Mouse (Mus musculus): ENCODE results near the gene Nynrin. TPM values are rescaled to one million over a fixed set of nuclear protein-coding genes. Genes with fewer than 3 reads are reported as not detected.

The Nynrin gene
- total RNA-seq (2022): 10 to 100 TPM; 14.3 to 23.2 (median 17.2) TPM

DNA sequence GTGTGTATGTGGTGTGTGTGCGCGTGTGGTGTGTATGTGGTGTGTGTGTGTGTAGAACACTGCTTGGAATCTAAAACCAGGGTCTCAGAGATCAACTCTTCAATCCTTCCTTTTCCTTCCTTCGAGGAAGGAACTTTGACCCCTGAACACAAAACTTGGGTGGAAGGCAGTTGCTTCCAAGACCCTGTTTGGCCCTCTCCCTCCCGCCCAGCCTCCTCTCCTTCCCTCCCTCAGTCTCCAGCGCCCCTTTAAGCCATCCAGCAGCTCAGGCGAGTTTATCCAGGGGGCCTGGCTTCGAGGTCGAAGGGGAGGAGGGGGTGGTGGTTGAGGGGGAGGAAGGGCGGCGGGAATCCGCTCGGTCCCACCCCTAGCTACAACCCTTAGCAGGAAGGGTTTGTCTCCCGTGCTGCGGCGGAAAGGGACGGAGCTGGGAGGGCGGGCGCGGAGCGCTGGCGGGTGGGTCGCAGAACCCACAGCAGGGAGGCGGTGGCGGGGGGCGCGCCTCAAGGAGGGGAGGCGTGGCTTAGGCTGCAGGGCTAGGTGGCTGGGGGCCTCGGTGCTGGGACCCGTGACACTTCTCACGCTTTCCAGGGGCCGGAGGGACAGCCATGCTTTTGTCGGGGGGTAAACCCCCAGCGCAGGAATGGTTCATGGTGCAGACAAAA is at the start of gene Nynrin:
TSS of gene Nynrin (plus strand) at position 390 of the 665 bp plus-strand sequence.
- DNase-seq: no peak

DNA sequence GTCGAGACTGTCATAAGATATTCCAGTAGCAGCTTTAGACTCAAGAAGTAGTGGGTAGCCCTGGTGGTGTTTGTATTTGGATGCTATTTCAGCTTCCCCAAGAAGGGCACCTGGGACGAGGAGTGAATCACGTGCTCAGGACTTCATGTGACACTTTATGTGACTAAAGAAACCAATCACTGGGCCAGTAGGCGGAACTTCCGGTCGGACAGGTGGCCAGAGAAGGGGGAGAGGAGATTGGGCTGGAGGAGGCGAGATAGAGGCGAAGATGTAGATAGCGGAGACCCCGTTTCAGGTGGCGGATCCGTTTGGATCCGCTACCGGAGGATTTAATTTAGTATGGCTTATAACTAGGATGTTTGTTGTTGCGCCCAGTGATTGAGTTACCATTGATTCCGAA is 38.9 kb upstream of the Nynrin start:
- peak; percentile 71 for DNase-seq

DNA sequence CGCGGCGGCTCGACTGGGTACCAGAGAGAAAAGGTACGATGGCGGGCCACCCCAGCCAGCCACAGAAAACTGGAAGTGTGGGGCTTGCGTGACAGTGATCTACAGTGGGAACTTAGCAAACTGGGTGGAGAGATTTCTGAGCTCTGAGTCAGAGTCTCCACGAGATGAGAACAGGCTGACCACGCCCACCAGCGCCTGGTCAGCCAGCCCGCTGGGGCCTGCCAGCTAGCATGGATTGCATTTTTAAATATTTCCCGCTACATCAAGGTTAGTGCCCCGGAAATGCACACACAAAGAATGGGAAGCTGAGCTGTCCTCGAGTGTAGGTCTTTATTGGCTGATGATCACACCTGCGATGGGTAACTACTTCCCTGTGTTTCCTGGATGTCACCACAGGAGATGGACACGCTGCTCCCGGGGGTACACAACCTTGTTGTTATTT is 38.5 kb upstream of the Nynrin start:
- peak; percentile 81 for DNase-seq

DNA sequence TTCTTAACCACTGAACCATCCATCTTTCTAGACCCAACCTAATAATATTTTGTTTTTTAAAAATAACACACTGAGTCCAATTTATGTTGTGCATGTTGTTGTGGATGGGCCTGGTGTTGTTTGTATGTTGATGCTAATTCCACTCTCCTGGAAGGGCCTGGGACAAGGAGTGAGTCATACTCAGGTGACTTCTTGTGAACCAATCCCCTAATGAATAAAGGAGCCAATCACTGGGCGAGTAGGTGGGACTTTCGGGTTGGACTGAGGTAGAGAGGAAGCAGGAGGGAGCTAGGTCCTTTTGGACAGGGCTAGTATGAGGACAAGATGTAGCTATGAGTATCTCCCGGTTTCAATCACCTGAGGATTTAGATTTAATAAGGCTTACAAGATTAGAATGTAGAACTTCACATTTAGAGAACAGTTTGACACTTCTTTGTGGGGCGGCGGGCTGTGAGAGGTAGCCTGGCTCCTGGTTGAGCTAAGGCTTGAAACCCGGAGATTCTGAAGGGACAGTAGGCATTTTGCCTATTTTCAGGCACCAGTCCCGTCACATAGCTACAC is 33.9 kb upstream of the Nynrin start:
- no peak for DNase-seq

DNA sequence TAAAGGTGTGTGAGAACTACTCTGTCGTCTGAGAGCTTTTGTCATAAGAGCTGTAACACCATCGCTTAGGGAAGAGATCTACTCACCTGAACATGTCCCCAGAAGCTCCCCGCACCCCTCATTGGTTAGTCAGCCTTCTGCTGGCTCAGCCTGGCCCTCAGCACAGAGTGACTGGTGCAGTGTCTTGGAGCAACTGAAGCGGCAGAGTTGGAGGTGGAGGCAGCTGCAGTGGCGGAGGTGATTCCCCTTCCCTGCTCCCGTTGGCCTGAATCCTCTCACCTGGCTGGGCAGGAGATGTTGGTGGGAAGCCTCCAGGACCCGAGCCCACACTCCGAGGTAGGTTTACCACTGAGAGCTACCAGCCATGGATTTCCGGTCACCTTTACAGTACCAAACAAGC is 33.2 kb upstream of the Nynrin start:
- no peak for DNase-seq

DNA sequence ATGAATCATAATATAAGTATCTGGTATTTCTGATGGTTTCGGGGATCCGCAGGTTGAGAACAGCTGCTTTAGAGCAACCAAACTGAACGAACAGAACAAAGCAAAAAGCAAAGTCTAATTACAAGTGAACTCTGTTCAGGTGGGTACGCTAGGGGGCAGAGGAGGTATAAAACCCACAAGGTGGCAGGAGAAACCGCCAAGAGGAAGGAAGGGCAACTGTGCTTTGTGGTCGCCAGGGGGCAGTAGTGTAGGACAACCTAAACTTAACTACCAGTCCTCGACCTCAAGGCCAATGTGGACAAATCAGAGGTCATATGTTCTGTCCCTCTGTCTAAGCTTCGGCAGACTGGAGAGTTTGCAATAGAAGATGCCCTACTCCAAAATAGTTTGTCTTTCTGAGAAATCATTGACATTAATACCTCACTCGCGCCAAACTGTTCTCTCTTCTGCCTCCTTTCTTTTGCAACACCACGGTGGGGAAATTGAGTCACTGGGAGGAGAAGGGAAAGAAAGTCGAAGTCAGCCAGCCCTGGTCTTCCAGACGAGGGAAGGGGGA is 31.3 kb upstream of the Nynrin start:
- peak; percentile 74 for DNase-seq

DNA sequence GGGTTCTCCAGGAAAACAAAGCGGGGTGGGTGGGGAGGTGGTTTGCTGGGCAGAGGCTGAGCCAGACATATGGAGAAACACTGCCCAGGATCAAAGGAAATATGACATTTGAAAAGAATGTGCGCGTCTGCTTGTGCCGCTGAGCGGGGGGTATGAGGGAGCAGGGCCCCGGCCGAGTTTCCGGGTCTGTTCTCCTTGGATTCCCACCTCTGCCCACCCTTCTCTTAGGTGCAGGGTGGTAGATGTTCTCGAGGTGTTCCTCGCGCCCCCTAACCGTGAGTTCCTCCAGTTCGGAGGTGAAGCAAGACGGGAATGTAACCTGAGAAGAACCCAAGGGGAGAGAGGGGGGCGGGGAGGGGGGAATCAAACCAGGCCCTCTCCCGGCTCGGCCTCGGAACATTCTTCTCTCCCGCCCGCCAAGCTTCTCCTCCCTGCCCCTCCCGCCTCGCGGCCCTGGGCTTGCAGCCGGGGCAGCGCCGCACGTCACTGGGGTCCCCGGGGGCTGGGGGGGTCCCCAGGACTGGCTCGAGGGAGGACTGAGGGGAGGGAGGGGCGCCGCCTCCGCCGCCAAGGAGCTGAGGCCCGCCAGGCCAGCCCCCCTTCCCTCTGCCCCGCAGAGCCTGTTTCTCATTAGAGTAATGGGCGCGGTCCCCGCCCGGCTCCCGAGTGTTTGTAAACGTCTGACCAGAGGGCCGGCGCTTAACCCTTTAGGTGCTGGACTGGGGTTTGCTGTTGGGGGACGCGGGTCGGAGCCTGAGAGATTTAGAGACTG is 30.6 kb upstream of the Nynrin start, which contains the start of gene Nfatc4:
TSS of gene Nfatc4 (plus strand) at position 154 of the 772 bp plus-strand sequence.
- peak; percentile 60 for DNase-seq

DNA sequence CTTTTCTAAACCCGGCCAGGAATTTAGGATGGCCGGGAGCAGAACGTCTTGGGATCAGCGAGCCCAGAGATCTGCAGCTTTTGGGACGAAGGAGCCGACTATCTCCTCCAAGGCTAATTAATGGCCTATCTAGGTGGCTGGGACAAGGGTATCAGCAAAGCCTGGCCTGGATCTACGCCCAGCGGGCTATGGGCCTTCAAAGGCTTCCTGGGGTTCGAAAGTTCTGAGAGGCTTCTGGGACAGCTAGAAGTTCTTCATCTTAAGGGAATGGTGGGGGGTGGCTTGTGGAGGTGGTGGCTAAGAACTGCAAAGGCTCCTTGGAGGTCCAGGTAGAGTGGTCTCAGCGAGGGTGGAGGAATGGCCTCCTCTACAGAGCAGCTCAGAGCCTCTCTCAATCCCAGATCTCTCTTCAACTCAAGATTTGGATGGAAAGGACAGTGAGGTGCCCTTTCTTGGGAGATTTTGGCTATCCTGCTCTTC is 29.8 kb upstream of the Nynrin start:
- no peak for DNase-seq

DNA sequence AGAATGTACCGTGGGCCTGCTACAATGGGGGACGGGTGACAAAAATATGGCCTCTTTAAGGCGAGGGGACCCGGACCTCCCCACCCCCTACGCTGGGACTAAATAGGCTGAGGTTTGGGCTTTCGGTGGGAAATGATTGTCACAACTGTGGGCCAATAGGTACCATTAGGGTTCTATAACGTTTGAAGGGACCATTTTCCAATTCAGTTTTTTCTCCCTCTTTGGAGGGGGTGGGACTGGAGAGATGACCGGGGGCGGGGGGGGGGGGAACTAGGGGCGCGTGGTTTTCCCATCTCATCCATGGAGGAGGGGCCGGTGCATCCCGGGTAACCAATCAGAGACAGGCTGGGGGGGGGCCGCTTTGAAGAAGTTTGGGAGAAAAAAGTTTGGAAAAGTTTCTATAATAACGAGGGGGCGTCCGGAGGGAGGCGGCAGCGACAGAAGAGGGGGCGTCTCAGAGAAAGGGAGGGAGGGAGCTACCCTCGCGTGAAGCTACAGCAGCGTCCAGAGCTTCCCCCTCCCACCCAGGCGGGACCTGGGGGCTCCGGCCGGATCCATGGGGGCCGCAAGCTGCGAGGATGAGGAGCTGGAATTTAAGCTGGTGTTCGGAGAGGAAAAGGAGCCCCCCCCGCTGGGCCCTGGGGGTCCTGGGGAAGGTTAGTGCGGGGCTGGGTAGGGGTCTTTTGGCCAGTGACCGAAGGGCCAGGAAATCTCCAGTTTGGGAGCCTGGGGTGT is 29.2 kb upstream of the Nynrin start:
- DNase-seq: no peak

DNA sequence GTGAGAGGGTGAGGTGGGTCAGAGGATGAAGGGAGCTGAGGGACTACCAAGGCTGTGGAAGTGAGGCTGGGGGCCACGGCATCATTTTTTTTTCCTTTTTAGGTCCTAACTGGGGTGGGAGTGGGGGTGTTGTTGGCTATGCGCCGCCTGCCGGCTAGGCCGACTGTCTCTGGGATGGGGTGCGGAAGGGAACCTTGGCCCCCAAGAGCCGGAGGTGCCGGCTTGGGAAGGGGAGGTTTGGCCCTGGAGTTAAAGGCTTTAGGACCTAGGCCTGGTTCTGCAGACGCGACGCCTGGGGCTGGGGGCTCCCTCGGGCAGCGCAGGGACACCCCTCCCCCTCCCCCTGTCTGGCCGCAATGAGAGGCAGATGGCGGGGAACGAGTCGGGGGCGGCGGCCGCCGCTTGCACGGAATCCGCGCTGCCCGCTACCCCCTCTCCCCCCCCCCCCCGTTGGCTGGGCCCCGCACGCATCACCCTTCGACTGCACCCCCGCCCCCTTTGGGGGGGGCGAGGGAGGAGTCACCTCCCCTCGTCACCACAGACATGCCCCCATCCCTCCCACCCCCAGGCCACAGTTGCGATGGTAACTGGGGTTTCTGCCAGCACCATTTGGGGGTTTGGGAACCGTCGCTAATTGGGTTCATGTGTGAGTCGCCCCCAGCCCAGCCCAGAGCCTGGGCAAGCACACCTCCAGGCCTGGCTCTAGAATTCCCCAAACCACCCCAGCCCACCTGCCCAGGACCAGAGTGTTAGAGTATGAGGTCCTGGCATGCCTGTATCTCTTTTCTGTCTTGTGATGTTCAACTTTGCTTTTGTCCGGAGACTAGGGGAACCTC is 28.4 kb upstream of the Nynrin start:
- DNase-seq: no peak

DNA sequence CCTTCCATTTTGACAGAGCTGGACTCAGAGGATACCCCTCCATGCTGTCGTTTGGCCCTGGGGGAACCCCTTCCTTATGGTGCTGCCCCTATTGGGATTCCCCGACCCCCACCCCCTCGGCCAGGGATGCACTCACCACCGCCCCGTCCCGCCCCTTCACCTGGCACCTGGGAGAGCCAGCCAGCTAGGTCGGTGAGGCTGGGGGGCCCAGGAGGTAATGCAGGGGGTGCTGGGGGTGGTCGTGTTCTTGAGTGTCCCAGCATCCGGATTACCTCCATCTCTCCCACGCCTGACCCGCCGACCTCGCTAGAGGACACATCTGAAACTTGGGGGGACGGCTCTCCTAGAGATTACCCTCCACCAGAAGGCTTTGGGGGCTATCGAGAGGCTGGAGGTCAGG is 27.7 kb upstream of the Nynrin start:
- DNase-seq: no peak

DNA sequence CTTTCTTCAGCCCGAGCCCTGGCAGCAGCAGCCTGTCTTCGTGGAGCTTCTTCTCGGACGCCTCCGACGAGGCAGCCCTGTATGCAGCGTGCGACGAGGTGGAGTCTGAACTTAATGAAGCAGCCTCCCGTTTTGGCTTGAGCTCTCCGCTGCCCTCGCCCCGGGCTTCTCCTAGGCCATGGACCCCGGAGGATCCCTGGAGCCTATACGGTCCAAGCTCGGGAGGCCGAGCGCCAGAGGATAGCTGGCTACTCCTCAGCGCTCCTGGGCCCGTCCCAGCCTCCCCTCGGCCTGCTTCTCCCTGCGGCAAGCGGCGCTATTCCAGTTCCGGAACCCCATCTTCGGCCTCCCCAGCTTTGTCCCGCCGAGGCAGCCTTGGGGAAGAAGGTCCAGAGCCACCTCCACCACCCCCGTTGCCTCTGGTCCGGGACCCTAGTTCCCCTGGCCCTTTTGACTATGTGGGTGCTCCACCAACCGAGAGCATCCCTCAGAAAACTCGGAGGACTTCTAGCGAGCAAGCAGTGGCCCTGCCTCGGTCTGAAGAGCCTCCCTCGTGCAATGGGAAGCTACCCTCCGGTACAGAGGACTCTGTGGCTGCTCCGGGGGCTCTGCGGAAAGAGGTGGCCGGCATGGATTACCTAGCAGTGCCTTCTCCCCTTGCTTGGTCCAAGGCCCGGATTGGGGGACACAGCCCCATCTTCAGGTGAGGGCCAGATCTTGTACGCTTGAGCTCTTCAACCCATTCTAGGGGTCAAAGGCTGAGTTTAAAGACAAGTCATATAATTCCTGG is 27.1 kb upstream of the Nynrin start:
- DNase-seq: no peak

DNA sequence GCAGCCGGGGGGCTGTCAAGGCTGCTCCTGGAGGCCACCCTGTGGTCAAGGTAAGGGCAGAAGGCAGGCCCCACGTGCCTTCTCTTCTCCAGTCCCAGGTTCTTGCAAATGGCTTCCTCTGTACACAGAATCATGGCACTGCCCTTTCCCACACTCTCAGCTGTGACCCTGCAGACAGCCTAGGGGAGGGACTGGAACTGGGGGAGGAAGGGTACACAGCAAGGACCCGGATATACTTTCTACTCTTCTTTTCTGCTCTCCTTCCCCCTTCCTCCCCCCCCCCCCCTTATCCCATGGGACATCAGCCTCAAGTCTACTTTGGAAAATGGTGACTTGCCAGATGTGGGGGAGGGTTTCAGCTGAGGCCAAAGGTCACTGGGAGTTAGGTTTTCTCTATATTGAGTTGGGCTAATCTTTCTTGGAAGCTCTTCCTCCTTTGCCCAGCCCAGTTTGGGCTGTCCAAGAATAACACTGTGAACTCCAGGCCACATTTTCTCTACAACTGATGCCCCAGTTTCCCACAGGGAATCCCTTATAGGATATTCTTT is 25.0 kb upstream of the Nynrin start:
- DNase-seq: no peak

DNA sequence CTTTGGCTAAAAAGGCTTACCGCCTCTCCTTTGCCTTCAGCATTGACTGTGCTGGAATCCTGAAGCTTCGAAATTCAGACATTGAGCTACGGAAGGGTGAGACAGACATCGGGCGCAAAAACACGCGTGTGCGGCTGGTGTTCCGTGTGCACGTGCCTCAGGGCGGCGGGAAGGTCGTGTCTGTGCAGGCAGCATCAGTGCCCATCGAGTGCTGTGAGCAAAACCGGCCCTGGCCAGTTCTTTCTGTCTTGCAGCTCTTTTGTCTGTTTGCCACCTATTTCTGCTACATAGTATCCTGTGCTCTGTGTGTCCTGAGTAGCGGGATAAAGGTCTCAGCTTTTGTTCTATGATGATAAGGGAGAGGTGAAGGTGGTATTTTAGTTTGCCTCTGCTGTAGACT is 24.0 kb upstream of the Nynrin start:
- no peak for DNase-seq

DNA sequence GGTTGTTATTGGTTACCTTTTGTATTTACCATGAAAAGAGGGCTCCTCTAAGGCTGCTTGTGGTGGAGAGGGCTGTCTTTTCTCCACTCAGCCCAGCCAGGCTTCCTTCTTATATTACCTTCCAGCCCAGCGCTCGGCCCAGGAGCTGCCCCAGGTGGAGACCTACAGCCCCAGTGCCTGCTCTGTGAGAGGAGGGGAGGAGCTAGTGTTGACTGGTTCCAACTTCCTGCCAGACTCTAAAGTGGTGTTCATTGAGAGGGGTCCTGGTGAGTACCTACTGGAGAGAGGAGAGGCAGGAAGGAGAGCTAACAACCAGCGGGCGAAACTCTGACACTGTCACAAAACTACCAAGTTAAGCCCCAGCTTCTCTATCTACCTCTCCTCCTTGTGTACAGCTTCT is 23.5 kb upstream of the Nynrin start:
- no peak for DNase-seq

DNA sequence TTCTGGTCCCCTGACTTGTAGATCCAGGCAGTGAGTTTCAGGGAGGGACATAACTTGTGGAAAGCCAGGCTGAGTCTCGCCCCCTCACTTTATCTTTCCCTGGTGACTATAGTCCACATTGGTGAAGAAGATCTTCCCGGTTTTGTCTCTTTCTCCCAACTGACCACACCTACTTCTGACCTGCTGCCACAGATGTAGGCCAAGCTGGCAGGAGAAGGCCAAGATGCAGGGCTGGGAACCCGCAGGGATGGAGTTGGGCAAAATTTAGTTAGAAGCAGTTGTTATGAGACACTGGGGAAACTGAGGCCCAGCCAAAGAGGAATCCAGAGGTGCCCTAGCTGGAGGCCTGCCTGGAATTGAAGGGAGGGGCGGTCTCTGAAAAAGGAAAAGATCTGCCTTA is 20.7 kb upstream of the Nynrin start:
- no peak for DNase-seq

DNA sequence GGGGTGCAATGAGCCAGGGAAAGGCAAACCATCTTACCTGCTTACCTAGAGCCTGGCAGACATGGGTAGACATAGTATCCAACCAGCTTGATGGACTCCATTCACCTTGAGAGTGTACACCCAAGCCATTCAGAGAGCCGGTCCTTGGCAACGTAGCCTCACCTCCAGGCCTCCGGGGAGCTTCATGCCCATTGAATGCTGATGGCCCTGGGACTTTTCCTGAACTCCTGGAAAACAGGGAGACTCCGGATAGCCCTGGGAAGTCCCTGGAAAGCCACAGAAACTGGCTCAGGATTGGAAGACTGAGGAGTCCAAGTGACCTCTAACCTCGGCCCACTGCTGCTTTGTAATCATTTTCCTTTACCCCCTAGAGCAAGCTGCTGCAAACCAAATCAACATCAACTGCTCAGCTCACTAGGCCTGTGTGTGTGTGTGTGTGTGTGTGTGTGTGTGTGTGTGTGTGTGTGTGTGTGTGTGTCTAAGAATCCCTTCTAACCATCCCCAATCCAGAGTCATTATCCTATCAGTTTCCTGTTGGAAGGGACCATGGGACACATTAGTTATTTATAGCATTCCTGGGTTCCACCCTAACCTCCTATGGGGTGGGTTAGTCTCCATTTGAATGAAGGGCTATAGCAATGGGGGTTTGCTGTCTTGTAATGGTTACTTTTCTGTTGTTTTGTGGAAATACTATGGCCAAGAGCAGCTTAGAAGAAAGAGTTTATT is 18.8 kb upstream of the Nynrin start:
- no peak for DNase-seq

DNA sequence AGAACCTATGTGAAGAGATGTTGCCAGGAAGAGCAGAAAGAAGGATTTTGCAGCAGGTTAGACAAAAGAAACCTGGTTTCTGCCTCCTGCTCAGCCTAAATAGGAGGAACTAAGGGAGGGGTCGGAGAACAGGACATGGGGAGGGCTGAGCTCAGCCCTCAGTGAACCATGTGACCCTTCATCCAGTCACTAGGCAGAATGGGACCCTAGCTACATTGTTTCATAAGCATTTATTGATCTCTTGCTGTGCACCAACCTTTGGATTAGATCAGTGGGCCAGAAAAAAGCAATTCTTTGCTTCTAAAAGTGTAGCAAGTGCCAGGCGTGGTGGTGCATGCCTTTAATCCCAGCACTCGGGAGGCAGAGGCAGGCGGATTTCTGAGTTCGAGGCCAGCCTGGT is 15.5 kb upstream of the Nynrin start:
- no peak for DNase-seq

DNA sequence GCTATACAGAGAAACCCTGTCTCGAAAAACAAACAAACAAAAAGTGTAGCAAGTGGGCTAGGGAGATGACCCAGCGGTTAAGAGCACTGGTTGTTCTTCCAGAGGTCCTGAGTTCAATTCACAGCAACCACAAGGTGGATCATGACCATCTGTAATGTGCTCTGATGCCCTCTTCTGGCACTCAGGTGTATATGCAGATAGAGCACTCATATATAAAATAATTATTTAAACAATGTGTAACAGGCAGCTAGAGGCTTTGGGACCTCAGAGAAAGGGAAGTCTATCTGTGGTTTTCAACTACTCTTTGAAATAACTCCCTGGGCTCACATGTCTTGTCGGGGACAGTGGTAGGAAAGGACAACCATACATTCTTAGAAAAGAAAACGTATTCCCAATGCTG is 15.1 kb upstream of the Nynrin start:
- DNase-seq: no peak
